Mouse (Mus musculus) liver, embryonic 14.5 days (tissue): ENCODE results near the gene Stam2.
A peak's percentile ranks its signal among the peaks of the same experiment; 100 is the strongest.

Experiments used
- CTCF ChIP-seq: IDR thresholded peaks from 2 replicates; pipeline ENCODE4 v1.5.1; 2016; ENCODE audit warnings: antibody characterized with exemption, low read depth, control low read depth
- EP300 ChIP-seq: IDR thresholded peaks from 2 replicates; pipeline ENCODE4 v1.6.1; 2016; ENCODE audit warnings: antibody characterized with exemption, low read depth

GRCm38 (mm10) chr2:52756691-52757090 is 14.6 kb upstream of the Stam2 start:
- TF ChIP-seq CTCF (peak; percentile 49; the same call in 1 of the 2 replicates), EP300 (no peak)
